Mouse (Mus musculus) cerebellum, postnatal 10 days (tissue): ENCODE measurements at regions not wholly inside any gene's neighbourhood (a gene's known extent, or its start where the extent isn't known, plus 50 kb on each side); places are given as distances from the start of the nearest gene placed in this dataset.

Experiments used
- DNase-seq, 2 experiments: peaks; one replicate each; pipeline ENCODE4 v3.0.0; 2021; ENCODE audit warnings: mixed read lengths in 2 of 2

DNA sequence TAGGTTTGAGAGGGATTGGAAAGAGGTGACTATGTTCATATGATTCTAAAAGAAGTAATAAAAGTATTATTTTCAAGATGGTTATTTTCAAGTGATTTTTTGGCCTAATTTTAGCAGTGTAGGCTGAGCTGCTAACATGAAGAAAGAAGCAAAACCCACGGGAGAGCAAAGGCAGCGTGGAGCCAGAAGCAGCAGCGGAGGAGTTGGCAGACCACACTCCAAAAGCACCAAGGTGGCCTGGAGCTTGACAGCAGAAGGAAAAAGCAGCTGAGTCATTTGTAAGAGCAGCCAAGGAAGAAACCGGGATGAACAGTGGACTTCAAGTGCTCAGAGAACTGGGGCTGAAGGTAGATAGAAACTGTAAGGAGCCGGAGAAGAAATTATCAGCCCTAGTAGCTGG, 55.9 kb downstream of the Hdgfl1 start:
- peak; percentile 36 to 54 for DNase-seq

DNA sequence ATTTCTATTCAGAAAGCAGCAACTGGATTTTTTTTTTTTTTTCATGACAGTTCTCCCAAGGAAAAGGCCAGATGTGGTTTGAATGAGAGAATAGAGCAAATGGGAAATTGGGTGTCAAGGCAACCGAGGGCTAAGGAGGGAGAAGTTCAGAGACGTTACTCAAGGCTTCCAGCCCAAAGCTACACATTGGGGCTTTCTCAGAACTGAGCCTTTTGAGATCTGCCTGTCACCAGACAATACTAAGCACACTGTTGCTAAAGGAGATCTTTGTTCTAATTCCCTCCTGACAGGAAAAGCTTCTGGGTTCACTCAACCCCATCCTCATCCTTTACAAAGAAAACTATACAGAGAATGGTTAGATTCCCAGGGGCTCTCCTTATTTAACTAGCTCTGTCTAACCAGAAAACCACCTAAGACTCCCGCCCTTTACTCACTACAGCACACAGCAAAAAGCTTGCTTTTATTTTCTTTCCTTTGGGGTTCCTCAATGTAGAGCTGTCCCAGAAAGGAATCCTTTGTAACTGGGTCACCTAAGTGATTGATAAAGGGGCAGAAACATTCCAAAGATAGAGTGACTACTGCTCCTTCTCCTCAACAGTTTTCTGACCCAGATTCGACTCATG, 70.8 kb downstream of the Hdgfl1 start:
- DNase-seq: no peak

DNA sequence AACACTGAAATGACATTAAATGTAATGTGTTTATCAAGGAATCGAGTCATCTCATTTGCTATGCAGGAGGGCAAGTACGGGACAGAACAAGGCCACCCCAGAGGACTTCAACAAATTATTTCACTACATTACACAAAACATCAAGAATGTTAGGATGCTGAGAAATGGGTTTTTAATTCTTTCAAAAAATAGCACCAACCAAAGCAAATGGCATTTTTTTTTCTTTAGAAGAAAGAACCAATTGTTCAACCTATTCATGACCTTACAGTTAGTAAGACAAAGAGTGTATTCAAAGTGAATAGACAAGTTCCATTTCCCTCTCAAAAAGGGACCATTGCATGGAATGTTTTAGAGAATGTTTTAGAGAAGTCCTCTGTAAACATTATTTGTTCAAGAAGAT, 110.5 kb downstream of the Hdgfl1 start:
- no peak for DNase-seq

DNA sequence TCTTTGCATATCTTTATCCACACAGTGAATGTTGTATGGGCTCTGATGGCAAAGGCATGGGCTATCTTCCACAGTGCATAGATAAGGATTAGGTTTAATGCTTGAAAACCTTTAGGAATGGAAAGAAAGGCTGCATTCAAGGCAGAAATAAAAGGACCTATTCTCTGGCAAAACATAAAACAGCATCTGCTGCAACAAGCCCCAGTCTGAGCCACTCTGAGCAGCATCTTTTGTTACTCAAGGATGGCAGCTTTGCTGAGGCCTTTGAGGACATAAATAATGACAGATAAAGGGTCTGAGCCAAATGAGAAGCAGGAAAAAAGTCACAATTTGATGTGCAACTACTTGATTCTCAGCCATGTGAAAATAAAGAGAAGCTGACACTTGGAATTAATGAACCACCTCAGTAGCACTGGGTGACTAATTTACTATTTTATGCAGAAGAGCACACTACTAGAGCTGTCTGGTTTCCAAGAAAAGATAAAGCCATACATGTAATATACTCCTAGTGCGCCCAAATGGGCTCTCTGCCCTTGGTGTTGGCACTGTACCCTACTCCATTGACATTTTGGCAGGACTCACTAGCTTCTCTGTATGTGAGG, 112.9 kb downstream of the Hdgfl1 start:
- peak; percentile 94 to 95 for DNase-seq
